Mouse (Mus musculus): ENCODE measurements around the gene Lrrc8d.

- no peak for TF ChIP-seq CTCF (IDR thresholded peaks at IDR 0.05; ENCODE audit: low read depth)
- no peak for TF ChIP-seq EP300 (IDR thresholded peaks at IDR 0.05; ENCODE audit: low read depth)
These were observed 174.0 kb downstream of the Lrrc8d start for GRCm38 (mm10) chr5:105873774-105874173.

Data from liver, postnatal 0 days (tissue).